Mouse (Mus musculus) ES-Bruce4 (cell line): ENCODE data around the gene 1110017D15Rik. TPM values are rescaled to one million over a fixed set of nuclear protein-coding genes. Genes with fewer than 3 reads are reported as not detected.
A peak's percentile ranks its signal among the peaks of the same experiment; 100 is the strongest.
"Not testable (repeated sequence)": the region's sequence is repeated elsewhere in the genome, so short reads cannot be mapped to it uniquely, and the experiment has no call there.

Source experiments
- H3K27ac ChIP-seq: 2 replicates; pipeline ENCODE4 v1.5.1; 2012; ENCODE audit warnings: low read length, inconsistent platforms; ENCODE audit not compliant: insufficient read depth
- H3K27me3 ChIP-seq: 2 replicates; pipeline ENCODE4 v1.6.1; 2012; ENCODE audit warnings: mild to moderate bottlenecking, low read length, inconsistent platforms; ENCODE audit not compliant: control insufficient read depth, poor library complexity, insufficient read depth, severe bottlenecking
- H3K36me3 ChIP-seq: 2 replicates; pipeline ENCODE4 v1.6.1; 2012; ENCODE audit warnings: inconsistent platforms, mild to moderate bottlenecking, low read length, moderate library complexity; ENCODE audit not compliant: control insufficient read depth, poor library complexity, insufficient read depth, severe bottlenecking
- H3K4me1 ChIP-seq: one replicate; pipeline ENCODE4 v1.8.1; 2011; ENCODE audit warnings: low read length; ENCODE audit not compliant: control insufficient read depth, insufficient read depth
- H3K4me3 ChIP-seq: 2 replicates; pipeline ENCODE4 v1.5.1; 2011; ENCODE audit warnings: low read depth, mild to moderate bottlenecking, low read length
- H3K9ac ChIP-seq: 2 replicates; pipeline ENCODE4 v1.6.1; 2012; ENCODE audit warnings: low read depth, mild to moderate bottlenecking, inconsistent platforms; ENCODE audit not compliant: poor library complexity, severe bottlenecking
- H3K9me3 ChIP-seq: replicated peaks from 2 replicates; pipeline ENCODE4 v1.6.1; 2012; ENCODE audit warnings: mild to moderate bottlenecking, low read length, inconsistent platforms; ENCODE audit not compliant: control insufficient read depth, poor library complexity, insufficient read depth, severe bottlenecking
- CTCF ChIP-seq: IDR thresholded peaks from one replicate; pipeline ENCODE4 v1.8.1; 2011; ENCODE audit warnings: low read depth, low read length
- EP300 ChIP-seq: IDR thresholded peaks from 2 replicates; pipeline ENCODE4 v1.6.1; 2011; ENCODE audit warnings: low read depth, low read length; ENCODE audit not compliant: insufficient read depth
- POLR2A ChIP-seq: IDR thresholded peaks from one replicate; pipeline ENCODE4 v1.8.1; 2011; ENCODE audit warnings: low read length; ENCODE audit not compliant: insufficient read depth
- polyA plus RNA-seq: library from polyadenylated mRNA; stranded (reverse); fragments of >200 nt; gene quantifications from 2 replicates; pipeline ENCODE4 v1.2.4, GENCODE M21; 2011; ENCODE audit warnings: low read depth; ENCODE audit not compliant: missing spikeins, insufficient read depth, insufficient read length

Gene 1110017D15Rik
- polyA plus RNA-seq, 1 experiment = not detected

DNA sequence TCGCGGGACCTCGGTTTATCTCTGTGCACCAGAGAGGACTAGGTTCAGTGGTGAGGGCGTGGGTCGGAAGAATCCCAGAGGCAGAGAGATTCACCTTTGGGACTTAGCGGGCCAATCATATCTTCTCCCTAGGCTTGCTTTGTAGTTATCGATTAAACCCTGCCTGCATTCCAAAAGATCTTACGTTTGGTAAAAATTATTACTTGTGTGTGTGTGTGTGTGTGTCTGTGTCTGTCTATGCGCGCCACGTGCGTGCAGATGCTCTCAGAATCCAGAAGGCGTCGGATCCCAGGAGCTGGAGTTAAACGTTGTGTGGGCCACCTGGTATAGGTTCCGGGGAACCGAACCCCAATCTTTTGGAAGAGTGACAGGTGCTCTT, 51.9 kb downstream of the 1110017D15Rik start:
- TF ChIP-seq CTCF (no peak), POLR2A (no peak), EP300 (no peak)
- Histone ChIP-seq H3K27me3 (no peaks in the 10 kb centered on the region), H3K36me3 (no peaks in the 10 kb centered on the region), H3K9ac (peak overlapping the region; percentile 72), H3K4me1 (no peaks in the 10 kb centered on the region), H3K4me3 (peak overlapping the region; percentile 96), H3K27ac (0 out of 2 replicates have a peak overlapping the region, but pooled peaks have one; percentile 23), H3K9me3 (peaks cover 19% of the 10 kb centered on the region)

DNA sequence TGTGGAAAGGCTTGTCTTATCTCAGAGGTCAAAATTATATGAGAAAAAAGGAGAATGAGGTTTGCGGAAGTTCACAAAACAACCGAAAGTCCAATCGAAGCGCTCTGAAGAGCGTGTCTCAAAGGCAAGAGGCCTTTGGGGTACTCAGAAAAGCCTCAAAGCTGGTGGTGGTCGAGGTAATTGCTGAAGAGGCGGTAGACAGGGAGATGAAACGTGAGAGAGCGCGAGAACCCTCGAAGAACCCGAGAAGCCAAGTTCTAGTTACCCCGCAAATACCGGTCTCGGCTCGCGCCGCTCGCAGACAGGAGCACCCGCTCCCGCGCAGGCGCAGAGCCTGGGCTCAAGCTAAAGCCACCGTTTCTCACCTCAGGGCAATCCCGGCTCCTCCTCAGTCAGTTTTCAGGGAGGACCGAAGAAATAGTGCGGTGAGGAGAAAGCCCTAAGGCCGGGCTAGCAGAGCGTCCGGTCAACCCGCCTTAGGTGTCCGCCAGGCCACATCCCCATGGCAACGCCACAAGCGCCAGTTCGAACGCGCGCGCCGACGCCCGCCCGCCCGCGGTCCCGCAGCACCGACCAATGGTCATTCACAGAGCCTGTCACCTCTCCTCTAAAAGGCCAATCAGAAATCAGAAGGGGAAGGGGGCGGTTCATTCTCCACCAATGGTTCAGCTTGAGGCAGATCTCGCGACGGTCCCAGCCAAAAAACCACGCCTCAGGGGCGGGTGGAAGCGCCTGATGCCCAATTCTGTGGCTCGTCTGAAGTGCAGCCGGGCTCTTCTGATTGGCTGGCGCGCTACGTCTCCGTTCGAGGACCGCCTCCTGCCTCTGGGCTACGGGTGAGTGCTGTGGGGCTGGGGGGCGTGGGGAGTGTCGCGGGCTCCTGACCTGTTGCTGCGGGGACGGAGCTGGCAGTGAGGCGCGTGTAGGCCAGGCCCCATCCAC, 52.5 kb downstream of the 1110017D15Rik start, which contains the start of the genes Kif24 and Nudt2:
Gene Kif24 (minus strand): TSS at position 543 of the 942 bp plus-strand sequence.
Gene Nudt2 (plus strand): TSS at position 807 of the 942 bp plus-strand sequence.
- peak within 1 kb of the TSS; percentile 96 for H3K4me3 ChIP-seq
- peak within 1 kb of the TSS; percentile 23; the same call in 1 of the 2 replicates for H3K27ac ChIP-seq
- H3K9ac ChIP-seq = peak within 1 kb of the TSS; percentile 76
- no peaks in the 10 kb centered on the region for H3K4me1 ChIP-seq
- no peaks in the 10 kb centered on the region for H3K27me3 ChIP-seq
- H3K36me3 ChIP-seq = no peaks in the 10 kb centered on the region
- TF ChIP-seq EP300 (no peak), POLR2A (peak; percentile 61), CTCF (no peak)
- peaks cover 24% of the 10 kb centered on the region for H3K9me3 ChIP-seq

DNA sequence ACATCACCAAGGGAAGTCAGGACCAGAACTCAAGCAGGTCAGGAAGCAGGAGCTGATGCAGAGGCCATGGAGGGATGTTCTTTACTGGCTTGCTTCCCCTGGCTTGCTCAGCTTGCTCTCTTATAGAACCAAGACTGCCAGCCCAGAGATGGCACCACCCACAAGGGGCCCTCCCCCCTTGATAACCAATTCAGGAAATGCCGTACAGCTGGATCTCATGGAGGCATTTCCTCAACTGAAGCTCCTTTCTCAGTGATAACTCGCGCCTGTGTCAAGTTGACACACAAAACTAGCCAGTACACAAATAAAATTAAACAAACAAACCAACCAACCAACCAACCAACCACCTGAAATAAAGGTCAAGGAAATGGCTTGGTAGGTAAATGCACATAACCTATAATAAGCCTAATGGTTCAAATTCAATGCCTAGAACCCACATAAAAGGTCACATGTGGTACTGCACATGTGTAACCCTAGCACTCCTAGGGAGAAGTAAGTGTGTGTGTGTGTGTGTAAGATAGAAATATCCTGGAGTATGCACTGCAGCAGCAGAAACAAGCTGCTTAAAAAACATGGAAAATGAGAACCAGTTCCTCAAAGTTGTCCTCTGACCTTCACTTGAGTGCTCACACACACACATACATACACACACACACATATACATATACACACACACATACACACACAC, 53.9 kb downstream of the 1110017D15Rik start:
- not testable (repeated sequence) for H3K27ac ChIP-seq, H3K4me3 ChIP-seq, H3K27me3 ChIP-seq, H3K4me1 ChIP-seq, H3K36me3 ChIP-seq
- Histone ChIP-seq H3K9ac (peak overlapping the region; percentile 76; the same call in 1 of the 2 replicates), H3K9me3 (peaks cover 24% of the 10 kb centered on the region)

DNA sequence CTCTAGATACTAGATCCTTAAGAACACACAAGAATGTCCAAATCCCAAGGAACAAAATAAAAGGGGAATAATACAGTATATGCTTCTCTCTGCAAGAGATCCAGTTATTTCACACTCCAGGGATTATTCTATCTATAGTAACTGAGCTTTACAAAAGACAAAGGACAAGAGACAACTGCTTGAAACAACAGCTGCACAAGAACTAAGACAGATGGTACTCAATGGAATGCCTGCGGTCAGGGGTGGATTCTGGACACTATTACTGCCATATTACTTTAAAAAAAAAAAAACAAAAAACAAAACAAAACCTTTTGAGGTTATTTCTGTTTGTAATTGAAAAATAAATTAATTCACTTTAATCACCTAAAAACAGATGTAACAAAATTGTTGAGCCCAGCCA, 56.4 kb downstream of the 1110017D15Rik start:
- TF ChIP-seq CTCF = no peak
- no peak for TF ChIP-seq POLR2A
- no peak for TF ChIP-seq EP300
- Histone ChIP-seq H3K36me3 (no peaks in the 10 kb centered on the region), H3K4me1 (no peaks in the 10 kb centered on the region)

More for the DNA sequence above, 56.4 kb downstream of the 1110017D15Rik start:
- H3K27ac ChIP-seq = no peak overlapping the region
- H3K9ac ChIP-seq = no peak overlapping the region
- H3K9me3 ChIP-seq = peaks cover 24% of the 10 kb centered on the region
- no peaks in the 10 kb centered on the region for H3K27me3 ChIP-seq
- H3K4me3 ChIP-seq = no peak overlapping the region

Other genes with a start within 250 kb of the 1110017D15Rik start
- gene Ubap2, start 242.2 kb downstream of the 1110017D15Rik start, polyA plus RNA-seq = 144 TPM in 2 replicates
- gene Dcaf12, start 202.4 kb downstream of the 1110017D15Rik start, polyA plus RNA-seq = 51.1 and 53.0 TPM in 2 replicates
- gene Ubap1, start 168.3 kb downstream of the 1110017D15Rik start, polyA plus RNA-seq = 72.5 and 91.6 TPM in 2 replicates
- gene Kif24, start 52.4 kb downstream of the 1110017D15Rik start, polyA plus RNA-seq = 20.3 and 25.7 TPM in 2 replicates
- 37.4 and 38.3 TPM in 2 replicates for gene Nudt2, start 52.2 kb downstream of the 1110017D15Rik start, polyA plus RNA-seq
- gene AI464131, start 14.3 kb downstream of the 1110017D15Rik start, polyA plus RNA-seq = 3.8 and 3.9 TPM in 2 replicates
- gene Fam219a, start 52.2 kb upstream of the 1110017D15Rik start, polyA plus RNA-seq = 3.8 and 4.3 TPM in 2 replicates
- gene Dnaic1, start 52.4 kb upstream of the 1110017D15Rik start, polyA plus RNA-seq = 4.3 and 7.3 TPM in 2 replicates
- 5.3 and 5.4 TPM in 2 replicates for gene Enho, start 123.0 kb upstream of the 1110017D15Rik start, polyA plus RNA-seq
- 23.9 and 27.1 TPM in 2 replicates for gene Cntfr, start 179.8 kb upstream of the 1110017D15Rik start, polyA plus RNA-seq
- gene Il11ra1, start 182.7 kb upstream of the 1110017D15Rik start, polyA plus RNA-seq = 4.5 and 4.7 TPM in 2 replicates
- gene Rpp25l, start 196.2 kb upstream of the 1110017D15Rik start, polyA plus RNA-seq = 23.5 and 23.8 TPM in 2 replicates
- gene Dctn3, start 205.8 kb upstream of the 1110017D15Rik start, polyA plus RNA-seq = 65.1 and 67.6 TPM in 2 replicates
- 0.64 and 0.69 TPM in 2 replicates for gene Arid3c, start 213.8 kb upstream of the 1110017D15Rik start, polyA plus RNA-seq
- 21.7 and 21.9 TPM in 2 replicates for gene Galt, start 237.9 kb upstream of the 1110017D15Rik start, polyA plus RNA-seq
- 62.6 and 63.1 TPM in 2 replicates for gene Sigmar1, start 238.8 kb upstream of the 1110017D15Rik start, polyA plus RNA-seq